Mouse (Mus musculus) hindbrain, embryonic 11.5 days (tissue): Measurements from ENCODE around the gene Sft2d1. TPM values are rescaled to one million over a fixed set of nuclear protein-coding genes. Genes with fewer than 3 reads are reported as not detected.

Source experiments
- ATAC-seq: fragments of 200-750 bp; cut with Nextera tagmentation; 2 replicates; pipeline ENCODE4 v1.8.0; 2017; ENCODE audit warnings: mild to moderate bottlenecking, moderate TSS enrichment, moderate library complexity; ENCODE audit not compliant: low FRiP score
- DNase-seq: peaks from one replicate; pipeline ENCODE4 v3.0.0-alpha.2; 2015; ENCODE audit warnings: low spot score
- H3K27ac ChIP-seq: fragments of 300-500 bp; sonication (generic); 2 replicates; pipeline ENCODE4 v1.5.1; 2014; ENCODE audit warnings: mild to moderate bottlenecking, low read depth, low read length
- H3K27me3 ChIP-seq: fragments of 300-500 bp; sonication (generic); 2 replicates; pipeline ENCODE4 v1.6.1; 2014; ENCODE audit warnings: mild to moderate bottlenecking, low read length, moderate library complexity, mixed read lengths; ENCODE audit not compliant: control insufficient read depth, insufficient read depth
- H3K36me3 ChIP-seq: fragments of 300-500 bp; sonication (generic); 2 replicates; pipeline ENCODE4 v1.6.1; 2014; ENCODE audit warnings: mild to moderate bottlenecking, low read length, moderate library complexity, mixed read lengths; ENCODE audit not compliant: control insufficient read depth, insufficient read depth
- H3K4me1 ChIP-seq: fragments of 300-500 bp; sonication (generic); replicated peaks from 2 replicates; pipeline ENCODE4 v1.6.1; 2014; ENCODE audit warnings: low read length, mixed read lengths; ENCODE audit not compliant: control insufficient read depth, insufficient read depth
- H3K4me2 ChIP-seq: fragments of 300-500 bp; sonication (generic); replicated peaks from 2 replicates; pipeline ENCODE4 v1.6.1; 2014; ENCODE audit warnings: mild to moderate bottlenecking, low read depth, low read length
- H3K4me3 ChIP-seq: fragments of 300-500 bp; sonication (generic); 2 replicates; pipeline ENCODE4 v1.5.1; 2014; ENCODE audit warnings: low read depth, low read length
- H3K9ac ChIP-seq: fragments of 300-500 bp; sonication (generic); 2 replicates; pipeline ENCODE4 v1.6.1; 2014; ENCODE audit warnings: low read depth, low read length
- H3K9me3 ChIP-seq: fragments of 300-500 bp; sonication (generic); 2 replicates; pipeline ENCODE4 v1.6.1; 2016; ENCODE audit warnings: low read length; ENCODE audit not compliant: control insufficient read depth
- WGBS: fragments of 180-500 bp; shearing (Covaris S2); extraction: QIAGEN DNeasy Blood & Tissue Kit; methylation state at CpG from one replicate; pipeline ENCODE4 v1.1.7; 2014; 5-methylcytosine and 5-hydroxymethylcytosine counted together
- polyA plus RNA-seq: library from polyadenylated mRNA; unstranded; fragments of >200 nt; fragmentation: Nextera tagmentation; extraction: Ambion mirVana; gene quantifications from 2 replicates; pipeline ENCODE4 v1.2.1, GENCODE M21; 2014

The Sft2d1 gene
- polyA plus RNA-seq, 1 experiment from 2014 or later: 79.6 TPM

DNA sequence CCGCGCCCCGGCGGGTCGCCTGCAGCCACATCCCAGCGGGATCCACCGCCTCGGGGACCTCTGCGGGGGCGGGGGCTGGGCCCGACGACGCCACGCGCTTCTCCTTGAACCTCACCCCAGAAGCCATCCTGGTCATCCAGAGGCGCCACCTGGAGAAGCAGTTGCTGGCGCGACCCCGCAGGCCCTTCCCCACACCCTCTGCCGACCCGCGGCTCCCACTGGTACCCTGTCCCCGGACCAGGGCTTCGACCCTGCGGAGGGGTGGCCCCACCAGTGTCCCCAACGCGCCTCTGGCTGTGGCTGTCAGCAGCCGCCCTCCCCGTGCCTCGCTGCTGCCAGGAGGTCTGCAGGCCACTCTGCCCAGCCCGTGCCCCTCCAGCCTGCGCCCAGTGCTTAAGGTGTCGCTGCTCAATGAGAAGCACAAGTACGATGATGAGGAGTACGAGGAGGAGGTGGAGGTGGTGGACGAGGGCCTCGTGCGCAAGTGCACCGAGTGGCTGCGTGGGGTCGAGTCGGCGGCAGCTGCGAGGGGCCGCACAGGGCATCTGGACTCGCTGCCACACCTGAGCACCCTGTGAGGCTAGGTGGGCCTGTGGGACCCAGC lies 30.6 kb downstream of the Sft2d1 start:
- Histone ChIP-seq H3K9ac (peak overlapping the region; percentile 71), H3K4me1 (peaks cover 9% of the 10 kb centered on the region; the same call in 1 of the 2 replicates), H3K4me2 (peak overlapping the region; percentile 100), H3K9me3 (no peaks in the 10 kb centered on the region), H3K27ac (no peak overlapping the region), H3K27me3 (peaks cover 39% of the 10 kb centered on the region), H3K4me3 (peak overlapping the region; percentile 62), H3K36me3 (no peaks in the 10 kb centered on the region)
- ATAC-seq: peak; percentile 56; the same call in 1 of the 2 replicates
- WGBS: 10% methylated on average over 36 of the region's 46 CpGs
- no peak for DNase-seq

DNA sequence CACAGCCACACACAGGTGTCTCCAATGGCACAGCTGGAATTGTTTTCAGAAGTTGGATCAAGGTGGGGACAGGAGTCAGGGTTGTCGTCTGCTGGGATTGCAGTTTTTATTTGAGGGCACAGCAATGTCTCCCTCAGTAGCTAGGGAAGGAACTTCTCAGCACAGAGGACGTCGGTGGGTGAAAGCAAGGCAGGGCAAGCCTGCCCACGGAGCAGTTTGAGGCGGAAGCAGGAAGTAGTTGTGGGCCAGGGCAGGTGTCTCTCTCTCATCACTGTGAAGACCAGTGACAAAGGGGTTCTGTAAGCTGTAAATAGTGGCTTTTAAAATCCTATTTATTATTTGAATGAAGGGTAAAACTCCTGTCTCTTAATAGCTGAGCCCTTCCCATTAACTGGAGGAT lies 31.8 kb downstream of the Sft2d1 start:
- peaks cover 39% of the 10 kb centered on the region for H3K27me3 ChIP-seq

DNA sequence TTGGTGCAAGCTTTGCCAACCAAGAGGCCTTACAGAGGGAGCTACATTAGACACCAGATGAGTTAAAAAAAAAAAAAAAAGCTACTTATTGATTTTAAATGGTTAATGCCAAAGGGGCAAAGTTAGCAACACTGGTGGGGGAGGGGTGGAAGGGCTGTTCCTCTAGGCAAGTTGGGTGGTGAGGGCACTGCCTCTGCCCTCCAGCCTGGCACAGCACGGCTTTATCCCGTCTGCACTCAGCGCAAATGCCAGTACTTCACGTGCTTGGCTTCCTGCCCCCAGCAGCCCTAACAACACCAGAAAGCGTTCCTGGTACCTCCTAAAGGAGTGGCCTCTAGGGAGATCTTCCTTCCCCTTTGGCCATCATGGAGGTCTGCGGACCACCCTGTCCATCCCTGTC lies 32.5 kb downstream of the Sft2d1 start:
- H3K4me3 ChIP-seq: no peak overlapping the region
- ATAC-seq (no peak), DNase-seq (no peak)
- H3K4me1 ChIP-seq: peaks cover 9% of the 10 kb centered on the region; the same call in 1 of the 2 replicates
- 82% methylated on average over 6 of the region's 6 CpGs for WGBS
- H3K36me3 ChIP-seq: no peaks in the 10 kb centered on the region
- H3K27ac ChIP-seq: no peak overlapping the region
- H3K4me2 ChIP-seq: no peak overlapping the region
- H3K27me3 ChIP-seq: peaks cover 39% of the 10 kb centered on the region
- no peaks in the 10 kb centered on the region for H3K9me3 ChIP-seq
- H3K9ac ChIP-seq: no peak overlapping the region

More for the DNA sequence above, 31.8 kb downstream of the Sft2d1 start:
- Histone ChIP-seq H3K4me1 (peaks cover 9% of the 10 kb centered on the region; the same call in 1 of the 2 replicates), H3K4me3 (no peak overlapping the region), H3K36me3 (no peaks in the 10 kb centered on the region), H3K9me3 (no peaks in the 10 kb centered on the region), H3K4me2 (no peak overlapping the region), H3K27ac (no peak overlapping the region), H3K9ac (no peak overlapping the region)
- no peak for ATAC-seq
- DNase-seq: no peak
- WGBS: 54% methylated on average over 5 of the region's 5 CpGs

DNA sequence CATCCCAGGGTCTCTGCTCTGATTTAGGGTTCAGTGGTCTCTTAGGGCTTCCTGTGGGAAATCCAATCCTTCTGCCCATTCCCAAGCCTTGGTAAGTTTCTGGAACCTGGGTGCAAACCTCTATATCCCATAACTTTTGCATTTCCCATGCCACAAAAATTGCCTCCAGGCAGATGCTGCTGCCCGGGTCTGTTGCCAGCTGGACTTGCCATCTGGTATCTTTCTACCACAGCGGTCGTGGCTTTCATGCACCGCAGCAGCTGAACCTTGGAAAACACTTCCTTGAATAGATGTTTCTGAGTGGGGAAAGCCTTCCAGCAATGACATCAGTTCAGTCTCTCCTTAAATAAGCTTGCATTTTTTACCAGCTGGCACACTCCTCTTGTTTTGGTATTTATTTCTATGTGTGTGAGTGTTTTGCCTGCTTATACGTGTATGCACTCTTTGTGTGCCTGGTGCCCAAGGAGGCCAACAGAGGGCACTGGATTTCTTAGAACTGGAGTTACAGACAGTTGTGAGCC lies 36.9 kb downstream of the Sft2d1 start:
- H3K9me3 ChIP-seq: no peaks in the 10 kb centered on the region
- no peak overlapping the region for H3K4me3 ChIP-seq
- DNase-seq (no peak), ATAC-seq (no peak)
- no peak overlapping the region for H3K4me2 ChIP-seq
- H3K4me1 ChIP-seq: no peaks in the 10 kb centered on the region
- H3K27ac ChIP-seq: no peak overlapping the region
- 84% methylated on average over 5 of the region's 5 CpGs for WGBS
- H3K9ac ChIP-seq: no peak overlapping the region
- no peaks in the 10 kb centered on the region for H3K27me3 ChIP-seq
- H3K36me3 ChIP-seq: no peaks in the 10 kb centered on the region

DNA sequence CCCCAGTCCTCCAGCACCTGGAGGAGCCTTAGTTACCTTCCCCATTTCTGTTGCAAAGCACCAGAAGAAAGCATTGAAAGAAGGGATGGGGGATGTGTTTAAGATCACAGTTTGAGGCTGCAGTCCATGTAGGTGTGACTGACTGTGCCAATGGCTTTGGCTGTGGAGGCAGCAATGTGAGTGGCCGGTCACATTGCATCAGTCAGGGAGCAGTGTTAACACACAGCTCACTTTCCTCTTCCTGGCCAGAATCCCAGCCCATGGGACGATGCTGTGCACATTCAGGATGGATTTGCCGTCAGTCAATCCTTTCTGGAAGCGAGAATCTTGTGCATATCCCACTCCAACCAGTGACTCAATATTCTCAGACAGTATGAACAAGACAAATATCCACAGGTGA lies 38.0 kb downstream of the Sft2d1 start:
- no peaks in the 10 kb centered on the region for H3K9me3 ChIP-seq
- WGBS: 93% methylated on average over 4 of the region's 4 CpGs
- no peak for DNase-seq
- H3K4me2 ChIP-seq: no peak overlapping the region
- no peaks in the 10 kb centered on the region for H3K27me3 ChIP-seq
- no peaks in the 10 kb centered on the region for H3K36me3 ChIP-seq
- no peak overlapping the region for H3K4me3 ChIP-seq
- no peak for ATAC-seq
- H3K9ac ChIP-seq: no peak overlapping the region
- H3K4me1 ChIP-seq: no peaks in the 10 kb centered on the region
- H3K27ac ChIP-seq: no peak overlapping the region

DNA sequence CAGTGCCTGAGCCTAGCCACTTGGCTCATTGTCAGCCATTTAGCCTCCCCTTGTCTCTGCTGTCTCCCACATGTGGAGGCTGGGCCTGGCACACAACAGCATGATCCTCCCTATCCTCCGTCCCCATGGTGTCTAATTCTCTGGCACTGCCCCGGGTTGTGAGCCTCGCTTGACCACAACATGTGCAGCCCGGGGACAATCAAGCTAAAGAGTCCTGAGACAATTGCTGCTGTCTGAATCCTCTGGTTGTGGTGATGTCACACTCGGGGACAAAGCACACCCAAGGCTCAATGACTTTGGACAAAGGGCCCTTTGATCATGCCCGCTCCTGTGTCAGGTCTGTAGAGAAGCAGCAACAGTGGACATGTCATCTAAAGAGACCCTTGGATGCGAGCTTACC lies 40.2 kb downstream of the Sft2d1 start:
- Histone ChIP-seq H3K36me3 (no peaks in the 10 kb centered on the region), H3K4me3 (no peak overlapping the region), H3K4me1 (no peaks in the 10 kb centered on the region), H3K27me3 (no peaks in the 10 kb centered on the region), H3K9ac (no peak overlapping the region), H3K27ac (no peak overlapping the region), H3K9me3 (no peaks in the 10 kb centered on the region), H3K4me2 (no peak overlapping the region)
- DNase-seq (no peak), ATAC-seq (no peak)
- WGBS: 36% methylated on average over 7 of the region's 7 CpGs

DNA sequence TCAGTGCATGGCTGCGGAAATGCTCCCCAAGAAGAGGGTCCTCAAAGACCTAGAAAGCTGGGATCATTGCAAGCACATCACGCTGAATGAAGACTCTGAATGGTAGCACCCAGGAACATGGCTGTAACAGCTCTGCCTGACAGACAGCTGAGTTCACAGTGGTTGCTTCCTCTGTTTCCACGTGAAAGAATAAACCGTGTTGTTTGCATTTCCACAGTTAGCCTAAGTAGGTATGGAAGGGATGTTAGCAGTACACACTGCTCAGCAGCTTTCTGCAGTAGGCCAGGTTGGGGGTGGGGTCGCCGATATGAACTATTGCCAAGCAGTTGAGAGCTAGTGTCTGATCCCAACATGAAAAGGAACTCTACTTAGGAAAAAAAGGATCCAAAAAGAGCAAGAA lies 44.8 kb downstream of the Sft2d1 start, which contains the start of gene T2:
T2 (plus strand) TSS at position 301 of the 400 bp plus-strand sequence.
- H3K27ac ChIP-seq: no peak within 1 kb of the TSS
- H3K9me3 ChIP-seq: no peaks in the 10 kb centered on the region
- DNase-seq (no peak), ATAC-seq (no peak)
- H3K9ac ChIP-seq: no peak within 1 kb of the TSS
- H3K4me3 ChIP-seq: no peak within 1 kb of the TSS
- no peaks in the 10 kb centered on the region for H3K36me3 ChIP-seq
- H3K4me1 ChIP-seq: no peaks in the 10 kb centered on the region
- H3K4me2 ChIP-seq: no peak within 1 kb of the TSS
- H3K27me3 ChIP-seq: no peaks in the 10 kb centered on the region
- WGBS: 89% methylated on average over 6 of the region's 6 CpGs

DNA sequence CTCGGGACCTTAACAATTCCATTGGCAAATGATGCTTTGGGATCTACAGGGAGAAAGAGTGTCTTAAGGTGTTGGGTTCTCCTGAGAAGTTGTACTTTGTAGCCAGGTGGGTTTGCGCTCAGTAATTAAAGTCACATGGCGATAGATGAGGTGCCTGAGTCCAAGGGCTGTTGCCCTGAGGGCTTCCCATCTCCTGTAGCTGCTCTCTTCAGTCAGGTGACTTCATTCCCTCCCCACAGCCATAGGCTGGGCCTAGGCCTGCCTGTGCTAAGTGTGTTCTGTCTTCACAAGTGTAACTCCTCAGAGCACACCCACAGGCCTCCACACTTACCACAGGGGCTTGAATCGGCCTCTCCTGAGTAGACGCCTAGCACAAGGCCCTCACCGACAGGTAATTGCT lies 46.6 kb downstream of the Sft2d1 start:
- ATAC-seq (no peak), DNase-seq (no peak)
- Histone ChIP-seq H3K4me1 (no peaks in the 10 kb centered on the region), H3K4me2 (no peak overlapping the region), H3K27ac (no peak overlapping the region), H3K9ac (no peak overlapping the region), H3K4me3 (no peak overlapping the region), H3K9me3 (no peaks in the 10 kb centered on the region), H3K27me3 (no peaks in the 10 kb centered on the region), H3K36me3 (no peaks in the 10 kb centered on the region)
- WGBS: 91% methylated on average over 6 of the region's 6 CpGs

DNA sequence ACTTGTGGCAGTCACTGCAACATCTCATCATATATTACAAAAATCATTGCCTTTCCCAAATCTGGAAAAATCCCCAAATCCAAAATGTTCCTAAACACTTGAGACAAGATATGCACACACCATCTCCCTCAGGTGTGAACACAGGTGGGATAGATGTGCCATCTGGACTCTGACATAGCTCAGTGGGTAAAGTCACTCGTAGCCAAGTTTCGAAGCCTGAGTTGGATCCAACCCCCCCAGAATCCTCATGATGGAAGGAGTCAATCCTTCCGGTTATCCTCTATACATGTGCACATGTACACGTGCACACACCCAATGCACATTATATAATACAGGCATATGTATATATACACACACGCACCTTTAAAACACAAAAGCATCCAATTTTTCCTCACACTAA lies 50.0 kb downstream of the Sft2d1 start:
- 89% methylated on average over 5 of the region's 5 CpGs for WGBS
- no peak overlapping the region for H3K9ac ChIP-seq
- no peaks in the 10 kb centered on the region for H3K9me3 ChIP-seq
- H3K4me3 ChIP-seq: no peak overlapping the region
- H3K27me3 ChIP-seq: no peaks in the 10 kb centered on the region
- H3K36me3 ChIP-seq: no peaks in the 10 kb centered on the region
- H3K4me1 ChIP-seq: no peaks in the 10 kb centered on the region
- H3K4me2 ChIP-seq: no peak overlapping the region
- no peak overlapping the region for H3K27ac ChIP-seq
- no peak for ATAC-seq
- DNase-seq: no peak
